Mouse (Mus musculus): Measurements from ENCODE around the gene Hoxd9. TPM values are rescaled to one million over a fixed set of nuclear protein-coding genes. Genes with fewer than 3 reads are reported as not detected.

Hoxd9 gene
- polyA plus RNA-seq, 1 experiment from 2014 or later = 3.9 TPM

GRCm38 (mm10) chr2:74696442-74697335 lies 838 bp upstream of the Hoxd9 start:
- Histone ChIP-seq H3K4me3 (ENCODE audit: low read depth, low read length) (peak overlapping the region; percentile 16), H3K36me3 (ENCODE audit: control insufficient read depth, insufficient read depth, low read length) (no peaks in the 10 kb centered on the region), H3K9me3 (ENCODE audit: control insufficient read depth, low read length) (no peaks in the 10 kb centered on the region), H3K4me1 (replicated peaks; ENCODE audit: control insufficient read depth, insufficient read depth, low read length) (no peaks in the 10 kb centered on the region), H3K27me3 (replicated peaks; ENCODE audit: control insufficient read depth, insufficient read depth, low read length) (peaks cover 100% of the 10 kb centered on the region), H3K4me2 (ENCODE audit: low read length) (peak overlapping the region; percentile 51), H3K9ac (ENCODE audit: low read length) (peak overlapping the region; percentile 22; the same call in 1 of the 2 replicates), H3K27ac (ENCODE audit: low read depth) (peak overlapping the region; percentile 76; the same call in 1 of the 2 replicates)
- 5% methylated on average over 34 of the region's 34 CpGs for WGBS
- DNase-seq (ENCODE audit: low spot score) = peak; percentile 79
- ATAC-seq (replicated peaks; ENCODE audit: low FRiP score, low TSS enrichment, low read depth) = no peak; the same call in 1 of the 2 replicates

- H3K9me3 ChIP-seq (ENCODE audit: control insufficient read depth, low read length) = no peaks in the 10 kb centered on the region
- ATAC-seq (replicated peaks; ENCODE audit: low FRiP score, low TSS enrichment, low read depth) = no peak
These were observed 900 bp downstream of the Hoxd9 start for GRCm38 (mm10) chr2:74698201-74699052.

GRCm38 (mm10) chr2:74699053-74699430 lies 1.5 kb downstream of the Hoxd9 start:
- H3K27me3 ChIP-seq (replicated peaks; ENCODE audit: control insufficient read depth, insufficient read depth, low read length) = peaks cover 99% of the 10 kb centered on the region
- peak overlapping the region; percentile 37 for H3K4me3 ChIP-seq (ENCODE audit: low read depth, low read length)
- no peaks in the 10 kb centered on the region for H3K4me1 ChIP-seq (replicated peaks; ENCODE audit: control insufficient read depth, insufficient read depth, low read length)
- peak overlapping the region; percentile 76 for H3K27ac ChIP-seq (ENCODE audit: low read depth)
- peak overlapping the region; percentile 51 for H3K4me2 ChIP-seq (ENCODE audit: low read length)
- 1% methylated on average over 17 of the region's 17 CpGs for WGBS
- peak overlapping the region; percentile 52 for H3K9ac ChIP-seq (ENCODE audit: low read length)
- no peaks in the 10 kb centered on the region for H3K9me3 ChIP-seq (ENCODE audit: control insufficient read depth, low read length)
- no peaks in the 10 kb centered on the region for H3K36me3 ChIP-seq (ENCODE audit: control insufficient read depth, insufficient read depth, low read length)
- peak; percentile 74 for DNase-seq (ENCODE audit: low spot score)
- ATAC-seq (replicated peaks; ENCODE audit: low FRiP score, low TSS enrichment, low read depth) = no peak

More at GRCm38 (mm10) chr2:74698201-74699052, 900 bp downstream of the Hoxd9 start:
- Histone ChIP-seq H3K9ac (ENCODE audit: low read length) (peak overlapping the region; percentile 52), H3K4me2 (ENCODE audit: low read length) (peak overlapping the region; percentile 51), H3K4me3 (ENCODE audit: low read depth, low read length) (peak overlapping the region; percentile 37), H3K27ac (ENCODE audit: low read depth) (peak overlapping the region; percentile 76), H3K4me1 (replicated peaks; ENCODE audit: control insufficient read depth, insufficient read depth, low read length) (no peaks in the 10 kb centered on the region), H3K36me3 (ENCODE audit: control insufficient read depth, insufficient read depth, low read length) (no peaks in the 10 kb centered on the region), H3K27me3 (replicated peaks; ENCODE audit: control insufficient read depth, insufficient read depth, low read length) (peaks cover 99% of the 10 kb centered on the region)
- peak; percentile 77 for DNase-seq (ENCODE audit: low spot score)
- WGBS = under 1% methylated on average over 84 of the region's 86 CpGs

- no peaks in the 10 kb centered on the region for H3K9me3 ChIP-seq (ENCODE audit: control insufficient read depth, low read length)
- ATAC-seq (replicated peaks; ENCODE audit: low FRiP score, low TSS enrichment, low read depth) = no peak
- H3K4me2 ChIP-seq (ENCODE audit: low read length) = peak overlapping the region; percentile 51
- peak overlapping the region; percentile 52 for H3K9ac ChIP-seq (ENCODE audit: low read length)
- peaks cover 99% of the 10 kb centered on the region for H3K27me3 ChIP-seq (replicated peaks; ENCODE audit: control insufficient read depth, insufficient read depth, low read length)
- peak overlapping the region; percentile 37 for H3K4me3 ChIP-seq (ENCODE audit: low read depth, low read length)
- H3K27ac ChIP-seq (ENCODE audit: low read depth) = peak overlapping the region; percentile 51
- H3K4me1 ChIP-seq (replicated peaks; ENCODE audit: control insufficient read depth, insufficient read depth, low read length) = no peaks in the 10 kb centered on the region
- peak; percentile 68 for DNase-seq (ENCODE audit: low spot score)
- WGBS = 12% methylated on average over 23 of the region's 23 CpGs
- no peaks in the 10 kb centered on the region for H3K36me3 ChIP-seq (ENCODE audit: control insufficient read depth, insufficient read depth, low read length)
These were observed 2.4 kb downstream of the Hoxd9 start for GRCm38 (mm10) chr2:74699664-74700545.

GRCm38 (mm10) chr2:74700546-74701112 lies 3.1 kb downstream of the Hoxd9 start:
- Histone ChIP-seq H3K27me3 (replicated peaks; ENCODE audit: control insufficient read depth, insufficient read depth, low read length) (peaks cover 99% of the 10 kb centered on the region), H3K9ac (ENCODE audit: low read length) (peak overlapping the region; percentile 3; the same call in 1 of the 2 replicates), H3K4me2 (ENCODE audit: low read length) (peak overlapping the region; percentile 51), H3K36me3 (ENCODE audit: control insufficient read depth, insufficient read depth, low read length) (no peaks in the 10 kb centered on the region), H3K27ac (ENCODE audit: low read depth) (peak overlapping the region; percentile 51; the same call in 1 of the 2 replicates), H3K4me3 (ENCODE audit: low read depth, low read length) (no peak overlapping the region), H3K4me1 (replicated peaks; ENCODE audit: control insufficient read depth, insufficient read depth, low read length) (no peaks in the 10 kb centered on the region), H3K9me3 (ENCODE audit: control insufficient read depth, low read length) (no peaks in the 10 kb centered on the region)
- ATAC-seq (replicated peaks; ENCODE audit: low FRiP score, low TSS enrichment, low read depth) (no peak), DNase-seq (ENCODE audit: low spot score) (no peak)
- 12% methylated on average over 22 of the region's 22 CpGs for WGBS

- 14% methylated on average over 17 of the region's 17 CpGs for WGBS
- Histone ChIP-seq H3K4me1 (replicated peaks; ENCODE audit: control insufficient read depth, insufficient read depth, low read length) (no peaks in the 10 kb centered on the region), H3K4me2 (ENCODE audit: low read length) (no peak overlapping the region; the same call in 1 of the 2 replicates), H3K4me3 (ENCODE audit: low read depth, low read length) (no peak overlapping the region), H3K9me3 (ENCODE audit: control insufficient read depth, low read length) (no peaks in the 10 kb centered on the region), H3K27me3 (replicated peaks; ENCODE audit: control insufficient read depth, insufficient read depth, low read length) (peaks cover 96% of the 10 kb centered on the region), H3K36me3 (ENCODE audit: control insufficient read depth, insufficient read depth, low read length) (no peaks in the 10 kb centered on the region), H3K27ac (ENCODE audit: low read depth) (no peak overlapping the region), H3K9ac (ENCODE audit: low read length) (no peak overlapping the region)
- DNase-seq (ENCODE audit: low spot score) (peak; percentile 97), ATAC-seq (replicated peaks; ENCODE audit: low FRiP score, low TSS enrichment, low read depth) (no peak)
These were observed 4.7 kb downstream of the Hoxd9 start for GRCm38 (mm10) chr2:74701949-74702819.

- WGBS = 47% methylated on average over 6 of the region's 6 CpGs
- H3K9me3 ChIP-seq (ENCODE audit: control insufficient read depth, low read length) = no peaks in the 10 kb centered on the region
- H3K36me3 ChIP-seq (ENCODE audit: control insufficient read depth, insufficient read depth, low read length) = no peaks in the 10 kb centered on the region
- no peaks in the 10 kb centered on the region for H3K4me1 ChIP-seq (replicated peaks; ENCODE audit: control insufficient read depth, insufficient read depth, low read length)
- no peak for ATAC-seq (replicated peaks; ENCODE audit: low FRiP score, low TSS enrichment, low read depth)
- H3K27ac ChIP-seq (ENCODE audit: low read depth) = no peak overlapping the region; the same call in 1 of the 2 replicates
- no peak overlapping the region for H3K4me2 ChIP-seq (ENCODE audit: low read length)
- peaks cover 96% of the 10 kb centered on the region for H3K27me3 ChIP-seq (replicated peaks; ENCODE audit: control insufficient read depth, insufficient read depth, low read length)
- no peak overlapping the region for H3K4me3 ChIP-seq (ENCODE audit: low read depth, low read length)
- no peak for DNase-seq (ENCODE audit: low spot score)
- no peak overlapping the region for H3K9ac ChIP-seq (ENCODE audit: low read length)
These were observed 5.3 kb downstream of the Hoxd9 start for GRCm38 (mm10) chr2:74702820-74703219.
